Mouse (Mus musculus): Measurements from ENCODE around the gene Otud3.

DNA sequence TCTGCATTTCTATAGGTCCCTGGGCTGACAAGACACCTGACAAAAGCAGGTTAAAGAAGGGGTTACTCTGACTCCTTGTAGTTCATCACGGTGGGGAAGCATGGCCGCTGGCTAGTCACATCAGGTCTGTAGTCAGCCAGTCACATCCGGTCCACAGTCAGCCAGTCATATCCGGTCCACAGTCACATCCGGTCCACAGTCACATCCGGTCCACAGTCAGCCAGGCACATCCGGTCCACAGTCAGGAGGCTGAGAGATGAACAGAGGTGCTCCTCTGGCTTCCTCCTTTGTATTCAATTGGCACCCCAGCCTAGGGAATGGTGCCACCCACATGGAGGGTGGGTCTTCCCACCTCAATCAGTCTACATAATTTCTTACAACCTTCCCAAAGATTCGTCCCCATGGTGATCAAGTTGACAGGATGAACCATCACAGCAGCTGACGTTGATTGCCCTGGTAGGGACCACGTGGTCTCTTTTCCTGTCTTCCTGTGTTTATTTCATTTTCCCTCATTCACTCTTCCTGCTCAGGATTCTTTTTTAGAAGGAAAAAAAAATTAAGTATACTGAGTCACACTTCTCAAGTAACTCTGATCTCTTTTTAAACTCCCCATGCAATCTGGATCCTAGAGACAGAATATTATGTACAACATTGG, 50.3 kb downstream of the Otud3 start, which contains the start of gene Pla2g5:
- TF ChIP-seq CTCF (IDR thresholded peaks at IDR 0.05; ENCODE audit: low read depth) = no peak
- no peak for TF ChIP-seq EP300 (IDR thresholded peaks at IDR 0.05; ENCODE audit: low read depth)

Data from liver, embryonic 14.5 days (tissue).